Mouse (Mus musculus) retina, postnatal 7 days (tissue): Measurements from ENCODE around the gene Ptn.
"Not testable (repeated sequence)": the region's sequence is repeated elsewhere in the genome, so short reads cannot be mapped to it uniquely, and the experiment has no call there.

Source experiments
- DNase-seq: peaks from one replicate; pipeline ENCODE4 v3.0.0-alpha.2; 2012; ENCODE audit warnings: low read depth, low spot score

The Ptn gene

GRCm38 (mm10) chr6:36755001-36755885 lies 54.8 kb downstream of the Ptn start:
- no peak for DNase-seq

GRCm38 (mm10) chr6:36752887-36753286 lies 57.1 kb downstream of the Ptn start:
- no peak for DNase-seq

GRCm38 (mm10) chr6:36739811-36740210 lies 70.2 kb downstream of the Ptn start:
- DNase-seq = no peak

- DNase-seq = no peak
Observed at GRCm38 (mm10) chr6:36736763-36737162, 73.3 kb downstream of the Ptn start.

GRCm38 (mm10) chr6:36735622-36736021 lies 74.4 kb downstream of the Ptn start:
- DNase-seq = not testable (repeated sequence)

GRCm38 (mm10) chr6:36729811-36730210 lies 80.2 kb downstream of the Ptn start:
- not testable (repeated sequence) for DNase-seq

GRCm38 (mm10) chr6:36728079-36728478 lies 81.9 kb downstream of the Ptn start:
- DNase-seq = no peak

GRCm38 (mm10) chr6:36725509-36726160 lies 84.4 kb downstream of the Ptn start:
- DNase-seq = no peak

GRCm38 (mm10) chr6:36722769-36723549 lies 87.1 kb downstream of the Ptn start:
- no peak for DNase-seq

GRCm38 (mm10) chr6:36713329-36713728 lies 96.7 kb downstream of the Ptn start:
- DNase-seq = no peak

- no peak for DNase-seq
Observed at GRCm38 (mm10) chr6:36695481-36695880, 114.5 kb downstream of the Ptn start.

GRCm38 (mm10) chr6:36691497-36691896 lies 118.5 kb downstream of the Ptn start:
- peak; percentile 31 for DNase-seq

- no peak for DNase-seq
Observed at GRCm38 (mm10) chr6:36690941-36691340, 119.1 kb downstream of the Ptn start.

GRCm38 (mm10) chr6:36676710-36677691 lies 133.0 kb downstream of the Ptn start:
- DNase-seq = no peak

- DNase-seq = no peak
Observed at GRCm38 (mm10) chr6:36672399-36673221, 137.4 kb downstream of the Ptn start.

GRCm38 (mm10) chr6:36671274-36671673 lies 138.7 kb downstream of the Ptn start:
- no peak for DNase-seq
